Mouse (Mus musculus) neural tube, embryonic 13.5 days (tissue): ENCODE data around the gene C1ql1. TPM values are rescaled to one million over a fixed set of nuclear protein-coding genes. Genes with fewer than 3 reads are reported as not detected.
A peak's percentile ranks its signal among the peaks of the same experiment; 100 is the strongest.

Experiments used
- ATAC-seq: fragments of 200-750 bp; cut with Nextera tagmentation; 2 replicates; pipeline ENCODE4 v1.8.0; 2017; ENCODE audit warnings: low read depth, mild to moderate bottlenecking, moderate TSS enrichment, moderate library complexity
- H3K27ac ChIP-seq: fragments of 300-500 bp; sonication (generic); replicated peaks from 2 replicates; pipeline ENCODE4 v1.5.1; 2015; ENCODE audit warnings: moderate library complexity, mild to moderate bottlenecking, inconsistent platforms
- H3K27me3 ChIP-seq: fragments of 300-500 bp; sonication (generic); 2 replicates; pipeline ENCODE4 v1.6.1; 2015; ENCODE audit warnings: mild to moderate bottlenecking, inconsistent platforms
- H3K36me3 ChIP-seq: fragments of 300-500 bp; sonication (generic); 2 replicates; pipeline ENCODE4 v1.6.1; 2015; ENCODE audit warnings: mild to moderate bottlenecking, inconsistent platforms
- H3K4me1 ChIP-seq: fragments of 300-500 bp; sonication (generic); replicated peaks from 2 replicates; pipeline ENCODE4 v1.6.1; 2015; ENCODE audit warnings: inconsistent platforms
- H3K4me2 ChIP-seq: fragments of 300-500 bp; sonication (generic); 2 replicates; pipeline ENCODE4 v1.6.1; 2015; ENCODE audit warnings: inconsistent platforms, mild to moderate bottlenecking, moderate library complexity
- H3K4me3 ChIP-seq: fragments of 300-500 bp; sonication (generic); 2 replicates; pipeline ENCODE4 v1.5.1; 2015; ENCODE audit warnings: mild to moderate bottlenecking, inconsistent platforms
- H3K9ac ChIP-seq: fragments of 300-500 bp; sonication (generic); 2 replicates; pipeline ENCODE4 v1.6.1; 2015; ENCODE audit warnings: moderate library complexity, mild to moderate bottlenecking, inconsistent platforms
- H3K9me3 ChIP-seq: fragments of 300-500 bp; sonication (generic); 2 replicates; pipeline ENCODE4 v1.6.1; 2016; ENCODE audit warnings: inconsistent platforms
- WGBS: fragments of 180-500 bp; shearing (Covaris S2); methylation state at CpG from one replicate; pipeline ENCODE4 v1.1.7; 2015; 5-methylcytosine and 5-hydroxymethylcytosine counted together
- polyA plus RNA-seq: library from polyadenylated mRNA; unstranded; fragments of >200 nt; fragmentation: Nextera tagmentation; extraction: Ambion mirVana; gene quantifications from 2 replicates; pipeline ENCODE4 v1.2.1, GENCODE M21; 2015

Gene C1ql1
- polyA plus RNA-seq, 1 experiment from 2014 or later: 2.0 TPM

- H3K27me3 ChIP-seq: peaks cover 48% of the 10 kb centered on the region
- no peak; the same call in 1 of the 2 replicates for ATAC-seq
- peak overlapping the region; percentile 35 for H3K9ac ChIP-seq
- WGBS: 54% methylated on average over 16 of the region's 16 CpGs
- no peaks in the 10 kb centered on the region for H3K36me3 ChIP-seq
- H3K4me2 ChIP-seq: no peak overlapping the region
- H3K27ac ChIP-seq: peak overlapping the region; percentile 56
- H3K4me1 ChIP-seq: peaks cover 37% of the 10 kb centered on the region
- H3K9me3 ChIP-seq: no peaks in the 10 kb centered on the region
- no peak overlapping the region for H3K4me3 ChIP-seq
These were observed 10.6 kb upstream of the C1ql1 start for GRCm38 (mm10) chr11:102956962-102957614.

DNA sequence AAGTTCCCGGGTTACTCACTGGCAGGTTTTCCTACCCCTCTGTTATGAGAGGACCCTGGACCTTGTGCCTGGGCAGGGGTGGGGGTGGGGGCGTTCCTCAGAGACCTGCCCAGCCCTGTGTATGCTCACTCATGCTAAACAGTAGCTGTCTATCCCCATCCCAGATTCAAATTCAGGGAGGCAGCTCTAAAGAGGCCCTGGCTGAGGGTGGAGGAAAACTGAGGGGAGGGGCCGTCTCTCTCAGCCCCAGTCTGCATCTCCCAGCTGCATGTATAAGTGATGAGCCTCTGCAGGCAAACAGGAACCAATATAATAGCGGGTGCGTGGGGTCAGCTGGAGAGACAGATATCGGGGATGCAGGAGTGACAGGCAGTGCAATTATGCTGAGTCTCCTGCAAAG lies 6.4 kb upstream of the C1ql1 start:
- H3K9me3 ChIP-seq: no peaks in the 10 kb centered on the region
- ATAC-seq: no peak
- peaks cover 85% of the 10 kb centered on the region for H3K27me3 ChIP-seq
- H3K9ac ChIP-seq: no peak overlapping the region; the same call in 1 of the 2 replicates
- H3K4me1 ChIP-seq: peaks cover 42% of the 10 kb centered on the region
- no peak overlapping the region for H3K4me3 ChIP-seq
- no peak overlapping the region for H3K27ac ChIP-seq
- 22% methylated on average over 6 of the region's 6 CpGs for WGBS
- H3K36me3 ChIP-seq: no peaks in the 10 kb centered on the region
- H3K4me2 ChIP-seq: no peak overlapping the region

DNA sequence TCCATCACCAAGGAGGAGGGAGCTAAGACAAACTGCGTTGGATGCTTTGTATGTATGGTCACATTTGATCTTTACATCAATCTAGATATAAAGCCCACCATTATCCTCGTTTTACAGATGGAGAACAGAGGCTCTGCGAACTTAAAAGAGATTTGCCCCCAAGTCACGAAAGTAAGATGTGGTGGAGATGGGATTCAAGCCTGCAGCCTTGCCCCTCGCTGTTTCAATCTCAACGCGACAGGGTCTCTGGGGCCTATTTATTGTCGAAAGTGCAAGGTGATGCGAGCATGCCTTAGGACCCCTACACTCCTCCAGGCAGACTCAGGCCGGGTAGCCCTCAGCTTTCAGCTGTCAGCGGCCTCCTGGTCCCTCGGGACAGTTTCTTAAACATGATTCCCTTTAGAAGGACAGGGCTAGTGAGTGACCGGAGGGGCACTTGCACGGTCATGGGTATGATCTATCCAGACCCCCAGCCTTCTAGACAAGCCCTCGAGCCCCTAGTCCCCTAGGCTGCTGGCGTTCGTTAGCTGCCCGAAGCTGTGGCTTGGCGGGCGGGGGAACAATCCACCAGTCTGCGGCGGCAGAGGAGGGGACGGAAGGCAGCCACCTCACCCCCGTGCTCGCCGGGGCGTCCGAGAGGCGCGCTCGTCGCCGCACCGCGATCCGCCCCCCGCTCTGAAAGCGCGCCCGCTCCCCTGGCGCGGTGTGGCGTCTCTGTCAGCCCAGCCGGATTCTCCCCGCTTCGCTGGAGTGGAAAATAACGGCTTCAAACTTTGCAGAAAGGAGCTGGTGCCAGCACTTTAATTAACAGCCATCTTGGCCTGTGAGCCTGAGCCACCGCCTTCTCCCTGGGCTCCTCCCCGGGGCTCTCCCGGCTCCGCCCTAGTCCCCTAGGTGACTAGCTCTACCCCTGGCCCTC lies 1.8 kb upstream of the C1ql1 start:
- peak overlapping the region; percentile 38 for H3K4me3 ChIP-seq
- no peaks in the 10 kb centered on the region for H3K36me3 ChIP-seq
- peaks cover 51% of the 10 kb centered on the region for H3K4me1 ChIP-seq
- no peak overlapping the region for H3K27ac ChIP-seq
- peak overlapping the region; percentile 62 for H3K4me2 ChIP-seq
- no peaks in the 10 kb centered on the region for H3K9me3 ChIP-seq
- 1% methylated on average over 51 of the region's 51 CpGs for WGBS
- peaks cover 100% of the 10 kb centered on the region for H3K27me3 ChIP-seq
- peak; percentile 49; the same call in 1 of the 2 replicates for ATAC-seq
- peak overlapping the region; percentile 56 for H3K9ac ChIP-seq

DNA sequence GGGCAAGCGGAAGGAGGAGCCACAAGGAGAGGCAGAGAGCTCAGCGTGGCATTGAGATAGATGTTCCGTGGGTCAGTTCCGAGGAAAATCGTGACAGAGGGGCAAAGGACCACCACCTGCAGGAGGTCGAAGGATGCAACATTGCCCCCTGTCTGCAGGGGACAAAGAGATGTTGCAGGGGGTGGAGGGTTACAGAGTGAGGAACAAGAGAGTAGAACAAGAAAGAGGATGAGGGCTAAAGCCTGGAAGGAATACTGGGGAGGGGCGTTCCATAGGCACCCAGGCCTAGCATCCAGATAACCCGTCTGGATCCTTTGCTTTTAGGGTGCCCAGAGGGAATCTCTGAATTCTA lies 480 bp upstream of the C1ql1 start:
- Histone ChIP-seq H3K4me3 (peak overlapping the region; percentile 39), H3K27me3 (peaks cover 98% of the 10 kb centered on the region), H3K9me3 (no peaks in the 10 kb centered on the region), H3K4me1 (peaks cover 44% of the 10 kb centered on the region), H3K27ac (no peak overlapping the region), H3K36me3 (no peaks in the 10 kb centered on the region), H3K9ac (no peak overlapping the region), H3K4me2 (peak overlapping the region; percentile 58)
- 6% methylated on average over 8 of the region's 8 CpGs for WGBS
- ATAC-seq: no peak

DNA sequence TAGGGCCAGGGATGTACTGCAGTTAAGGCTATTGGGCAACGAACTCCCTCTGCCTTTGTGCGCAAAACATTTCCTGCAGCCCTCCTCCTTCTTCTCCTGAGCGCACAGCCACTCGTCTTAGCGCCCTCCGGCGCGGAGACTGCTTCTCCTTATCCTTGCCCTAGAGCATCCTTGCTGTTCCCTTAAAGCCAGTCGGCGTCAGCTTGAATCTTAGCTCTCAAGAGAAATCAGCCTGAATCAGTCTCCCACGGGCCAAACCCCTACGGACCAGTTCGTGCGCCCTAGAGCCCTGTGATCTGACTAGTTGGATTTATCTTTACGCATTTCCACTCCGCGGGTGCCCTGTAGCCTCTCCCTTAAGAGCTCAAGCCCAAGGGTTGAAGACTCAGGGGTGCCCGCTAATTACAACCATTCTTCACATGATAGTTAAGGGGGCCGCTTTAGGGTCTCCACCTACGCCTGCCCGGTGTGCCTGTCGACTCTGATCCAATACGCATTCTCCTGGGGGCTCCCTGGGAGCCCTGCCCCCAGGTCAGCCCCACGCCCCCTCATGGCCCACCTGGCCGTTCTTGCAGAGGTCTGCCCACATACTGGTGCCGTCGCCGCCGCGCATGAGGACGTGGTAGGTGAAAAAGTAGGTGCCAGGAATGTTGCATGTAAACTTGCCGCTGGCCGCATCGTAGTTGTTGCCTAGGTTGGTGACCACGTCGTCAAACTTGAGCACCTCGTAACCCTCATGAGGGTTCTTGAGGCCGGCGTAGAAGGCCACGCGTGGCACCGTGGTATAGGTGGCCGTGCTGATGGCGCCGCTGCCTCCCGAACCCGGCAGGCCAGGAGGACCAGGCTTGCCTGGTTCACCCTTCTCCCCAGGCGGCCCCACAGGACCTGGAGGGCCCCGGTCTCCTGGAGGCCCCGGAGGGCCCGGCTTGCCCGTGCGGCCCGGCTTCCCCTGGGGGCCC lies 903 bp downstream of the C1ql1 start:
- H3K27ac ChIP-seq: no peak overlapping the region
- WGBS: 2% methylated on average over 54 of the region's 54 CpGs
- H3K9me3 ChIP-seq: no peaks in the 10 kb centered on the region
- peak overlapping the region; percentile 58 for H3K4me2 ChIP-seq
- peak overlapping the region; percentile 39 for H3K4me3 ChIP-seq
- ATAC-seq: no peak
- H3K4me1 ChIP-seq: peaks cover 52% of the 10 kb centered on the region
- peaks cover 95% of the 10 kb centered on the region for H3K27me3 ChIP-seq
- H3K36me3 ChIP-seq: no peaks in the 10 kb centered on the region
- H3K9ac ChIP-seq: peak overlapping the region; percentile 52

- H3K9ac ChIP-seq: no peak overlapping the region
- 63% methylated on average over 6 of the region's 6 CpGs for WGBS
- H3K36me3 ChIP-seq: no peaks in the 10 kb centered on the region
- no peak overlapping the region for H3K4me2 ChIP-seq
- peaks cover 58% of the 10 kb centered on the region for H3K4me1 ChIP-seq
- H3K27ac ChIP-seq: no peak overlapping the region
- no peak overlapping the region for H3K4me3 ChIP-seq
- H3K9me3 ChIP-seq: no peaks in the 10 kb centered on the region
- no peak for ATAC-seq
- peaks cover 87% of the 10 kb centered on the region for H3K27me3 ChIP-seq
These were observed 5.3 kb downstream of the C1ql1 start for GRCm38 (mm10) chr11:102941236-102941635.

GRCm38 (mm10) chr11:102939024-102939675 lies 7.3 kb downstream of the C1ql1 start:
- Histone ChIP-seq H3K9me3 (no peaks in the 10 kb centered on the region), H3K27me3 (peaks cover 86% of the 10 kb centered on the region), H3K9ac (no peak overlapping the region), H3K4me1 (peaks cover 46% of the 10 kb centered on the region), H3K4me2 (peak overlapping the region; percentile 13; the same call in 1 of the 2 replicates), H3K36me3 (no peaks in the 10 kb centered on the region), H3K4me3 (no peak overlapping the region), H3K27ac (no peak overlapping the region)
- 35% methylated on average over 13 of the region's 13 CpGs for WGBS
- no peak for ATAC-seq

DNA sequence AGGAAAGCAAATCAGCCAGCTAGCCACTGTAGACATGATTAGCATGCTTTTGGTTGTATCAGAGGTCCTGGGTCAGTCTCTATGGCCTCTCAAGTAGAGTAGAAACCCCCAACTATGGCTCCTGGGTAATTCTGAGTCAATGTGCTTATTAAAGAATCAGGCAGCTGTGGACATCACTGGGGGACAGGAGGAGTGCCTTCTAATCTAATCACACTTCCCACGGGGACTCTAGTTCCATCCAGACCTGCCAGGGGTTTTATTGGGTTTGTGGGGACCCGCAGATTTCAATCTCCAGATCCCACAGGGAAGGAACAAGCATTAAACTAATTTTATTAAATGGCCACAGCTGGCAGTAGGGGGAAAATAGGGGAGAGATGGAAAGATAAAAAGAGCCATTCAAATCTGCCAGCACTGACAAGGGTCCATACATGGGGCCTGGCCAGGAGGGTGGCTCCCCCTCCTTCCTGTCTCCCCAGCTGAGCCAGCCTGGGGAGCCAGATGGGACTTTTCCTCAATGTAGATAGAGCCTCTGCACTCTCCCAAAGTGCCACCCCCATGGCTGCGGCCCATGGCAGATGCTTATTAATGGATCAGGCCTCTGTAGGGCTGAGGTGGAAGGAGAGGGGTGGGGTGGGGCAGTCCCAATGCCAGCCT lies 8.8 kb downstream of the C1ql1 start:
- WGBS: 36% methylated on average over 3 of the region's 3 CpGs
- H3K27ac ChIP-seq: peak overlapping the region; percentile 42; the same call in 1 of the 2 replicates

DNA sequence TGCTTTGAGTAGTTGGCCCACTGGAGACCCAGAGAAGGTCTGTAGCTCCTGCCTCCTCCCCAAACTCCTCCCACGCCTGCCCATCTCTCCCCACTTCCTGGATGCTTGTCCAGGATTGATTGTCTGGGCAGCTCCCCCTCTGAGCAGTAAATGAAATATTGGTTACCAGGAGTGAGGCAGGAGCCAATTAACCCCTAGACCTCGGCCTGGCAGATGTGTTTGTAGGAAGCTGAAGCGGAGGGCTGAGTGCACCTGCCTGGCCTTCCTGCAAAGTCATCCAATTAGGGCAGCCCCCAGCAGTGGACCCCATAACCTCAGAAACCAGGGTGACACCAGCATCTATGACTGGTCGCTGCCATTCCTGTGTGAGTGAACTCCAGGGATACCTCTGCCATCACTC lies 10.2 kb downstream of the C1ql1 start:
- no peaks in the 10 kb centered on the region for H3K9me3 ChIP-seq
- WGBS: 28% methylated on average over 4 of the region's 4 CpGs
- H3K4me3 ChIP-seq: no peak overlapping the region
- peaks cover 82% of the 10 kb centered on the region for H3K27me3 ChIP-seq
- no peak overlapping the region for H3K9ac ChIP-seq
- no peak overlapping the region for H3K27ac ChIP-seq
- peaks cover 38% of the 10 kb centered on the region for H3K4me1 ChIP-seq
- no peaks in the 10 kb centered on the region for H3K36me3 ChIP-seq
- no peak for ATAC-seq
- H3K4me2 ChIP-seq: no peak overlapping the region

More for the DNA sequence above, 8.8 kb downstream of the C1ql1 start:
- H3K9ac ChIP-seq: no peak overlapping the region
- ATAC-seq: peak; percentile 83
- no peak overlapping the region for H3K4me2 ChIP-seq
- peaks cover 85% of the 10 kb centered on the region for H3K27me3 ChIP-seq
- no peak overlapping the region for H3K4me3 ChIP-seq
- H3K36me3 ChIP-seq: no peaks in the 10 kb centered on the region
- H3K9me3 ChIP-seq: no peaks in the 10 kb centered on the region
- H3K4me1 ChIP-seq: peaks cover 46% of the 10 kb centered on the region

DNA sequence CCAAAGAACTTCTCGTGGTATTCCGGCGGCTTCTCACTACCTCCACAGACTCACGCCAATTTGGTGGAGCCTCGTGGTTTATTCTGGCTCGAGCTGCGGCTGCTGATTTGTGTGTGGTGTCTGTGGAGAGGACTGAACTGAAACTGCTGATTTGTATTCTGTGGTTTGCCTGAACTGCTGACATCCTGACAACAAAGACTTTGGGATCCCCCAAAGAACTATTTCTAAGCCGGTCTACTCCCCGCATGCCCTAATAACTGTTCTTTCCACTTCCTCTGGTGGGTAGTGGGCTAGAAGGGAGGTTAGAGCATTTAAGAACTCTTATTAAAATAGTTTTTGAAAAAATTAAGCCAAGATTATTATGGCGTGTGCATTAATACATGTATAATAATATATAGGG lies 15.8 kb downstream of the C1ql1 start:
- no peak for ATAC-seq
- H3K4me1 ChIP-seq: peaks cover under 1% of the 10 kb centered on the region; the same call in 1 of the 2 replicates
- H3K4me3 ChIP-seq: no peak overlapping the region
- H3K9ac ChIP-seq: no peak overlapping the region
- H3K27ac ChIP-seq: no peak overlapping the region
- 93% methylated on average over 10 of the region's 10 CpGs for WGBS
- no peak overlapping the region for H3K4me2 ChIP-seq
- H3K27me3 ChIP-seq: peaks cover 43% of the 10 kb centered on the region
- no peaks in the 10 kb centered on the region for H3K9me3 ChIP-seq
- H3K36me3 ChIP-seq: no peaks in the 10 kb centered on the region

DNA sequence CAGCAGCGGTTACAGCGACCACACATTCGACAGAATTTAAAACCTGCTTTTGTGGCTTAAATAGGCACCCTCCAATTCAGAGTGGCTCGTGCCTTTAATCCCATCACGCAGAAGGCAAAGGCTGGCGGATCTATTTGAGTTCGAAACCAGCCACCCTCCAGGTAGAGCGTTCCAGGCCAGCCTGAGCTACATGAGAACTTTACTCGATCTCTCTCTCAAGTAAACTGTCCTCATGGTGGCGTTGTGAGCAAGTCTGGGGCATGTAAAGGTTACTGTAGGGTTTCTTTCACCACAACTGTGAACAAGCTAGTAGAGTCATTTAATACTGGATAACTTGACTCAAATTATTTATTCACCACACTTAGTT lies 21.2 kb downstream of the C1ql1 start:
- 2% methylated on average over 10 of the region's 10 CpGs for WGBS
- peak overlapping the region; percentile 83 for H3K27ac ChIP-seq
- no peaks in the 10 kb centered on the region for H3K36me3 ChIP-seq
- peak overlapping the region; percentile 63 for H3K9ac ChIP-seq
- ATAC-seq: peak; percentile 58; the same call in 1 of the 2 replicates
- H3K4me3 ChIP-seq: peak overlapping the region; percentile 61
- peak overlapping the region; percentile 82 for H3K4me2 ChIP-seq
- H3K27me3 ChIP-seq: peaks cover 9% of the 10 kb centered on the region; the same call in 1 of the 2 replicates
- H3K9me3 ChIP-seq: no peaks in the 10 kb centered on the region
- H3K4me1 ChIP-seq: peaks cover 36% of the 10 kb centered on the region
